Mouse (Mus musculus) left cerebral cortex, adult 6 months (tissue): ENCODE results near the gene Khk. TPM values are rescaled to one million over a fixed set of nuclear protein-coding genes. Genes with fewer than 3 reads are reported as not detected.

Experiments used
- long read RNA-seq, 2 experiments: library from polyadenylated mRNA; unstranded; transcript quantifications; one replicate each; pipeline ENCODE4 v2.0.0; 2019 to 2020
- polyA plus RNA-seq: library from polyadenylated mRNA; unstranded; fragments of <200 nt; fragmentation: Nextera tagmentation; gene quantifications from 2 replicates; pipeline ENCODE4 v1.2.3, GENCODE M21; 2021

The Khk gene
- 39.2 and 45.3 TPM in 2 replicates for polyA plus RNA-seq
- long read RNA-seq, experiment 1, transcript Khk-203 (7 exons, 1,087 nt) = major isoform, 26 of 87 reads
- long read RNA-seq, experiment 1, partial matches to known transcripts = 1 of 87 reads
- long read RNA-seq, experiment 1, other reads (novel, unspliced or antisense) = 60 of 87 reads
- long read RNA-seq, experiment 2, transcript Khk-203 (7 exons, 1,087 nt) = major isoform, 13 of 33 reads
- long read RNA-seq, experiment 2, partial matches to known transcripts = 0 of 33 reads
- long read RNA-seq, experiment 2, other reads (novel, unspliced or antisense) = 18 of 33 reads

DNA sequence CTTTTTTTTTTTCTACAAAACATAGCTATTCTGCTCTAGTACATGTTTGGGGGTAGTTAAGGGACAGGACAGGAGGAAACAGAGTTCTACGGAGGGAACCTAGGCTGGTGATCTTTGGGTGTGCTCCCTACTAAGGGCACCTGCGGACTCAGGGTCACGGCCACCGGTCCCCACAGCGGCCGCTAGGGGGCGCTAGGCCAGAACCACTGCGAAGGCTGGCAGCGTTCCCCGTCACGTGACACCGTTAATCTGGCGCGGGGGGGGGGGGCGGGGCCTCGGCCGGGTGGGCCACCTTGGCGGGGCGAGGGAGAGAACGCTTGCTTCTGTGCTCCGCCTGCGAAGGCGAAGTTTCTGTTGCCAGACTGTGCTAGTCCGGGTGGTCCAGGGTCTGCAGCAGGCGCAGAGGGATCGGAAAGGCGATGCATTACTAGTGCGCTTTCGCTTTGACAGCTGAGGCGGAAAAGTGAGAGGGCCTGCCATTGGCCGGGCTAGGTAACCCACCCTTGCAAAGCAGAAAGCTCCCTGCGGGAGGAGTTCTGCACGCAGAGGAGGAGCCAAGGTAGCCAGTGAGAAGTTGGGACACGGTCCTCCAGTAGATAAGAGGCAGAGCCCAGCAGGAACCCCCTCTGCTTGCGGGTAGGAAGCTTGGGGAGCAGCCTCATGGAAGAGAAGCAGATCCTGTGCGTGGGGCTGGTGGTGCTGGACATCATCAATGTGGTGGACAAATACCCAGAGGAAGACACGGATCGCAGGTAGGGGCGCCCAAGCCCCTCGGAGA lies at the start of gene Khk:
Khk (plus strand) TSS at position 176 of the 778 bp plus-strand sequence.

GRCm38 (mm10) chr5:30888337-30889087 lies 32.7 kb upstream of the Khk start, which contains the start of gene Agbl5:
Agbl5 (plus strand) TSS chr5:30888694.

DNA sequence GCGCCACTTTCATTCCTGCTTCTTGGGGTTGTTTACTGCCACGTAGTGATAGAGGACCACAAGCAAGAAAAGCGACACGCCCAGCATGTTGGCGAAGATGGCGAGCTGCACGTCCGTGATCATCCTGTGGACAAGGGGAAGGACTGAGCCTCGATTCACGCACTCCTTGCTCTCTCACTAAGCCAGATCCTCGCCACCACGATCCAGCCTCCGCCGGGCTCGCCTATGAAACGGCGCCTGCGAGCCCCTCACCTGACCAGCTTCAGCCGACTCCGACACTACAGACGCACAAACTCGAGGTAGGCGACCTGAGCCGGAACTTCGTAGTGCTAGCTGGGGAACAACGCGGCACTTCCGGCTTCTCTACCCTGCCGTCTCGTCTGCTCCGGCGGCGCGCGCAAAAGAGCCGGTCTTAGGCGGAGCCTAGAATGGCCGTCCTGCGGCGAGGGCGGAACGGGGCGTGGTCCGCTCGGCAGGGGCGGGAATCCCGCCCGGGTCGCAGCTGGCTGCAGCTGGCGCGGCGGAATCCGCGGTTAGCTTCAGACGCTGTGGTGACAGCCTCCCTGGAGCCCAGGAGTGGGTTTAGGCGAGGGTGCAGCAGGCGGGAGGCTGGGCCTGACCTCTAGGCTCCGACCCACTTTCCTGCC lies 13.7 kb upstream of the Khk start, which contains the start of gene Ost4:
Ost4 (minus strand) TSS at position 376 of the 647 bp plus-strand sequence.

DNA sequence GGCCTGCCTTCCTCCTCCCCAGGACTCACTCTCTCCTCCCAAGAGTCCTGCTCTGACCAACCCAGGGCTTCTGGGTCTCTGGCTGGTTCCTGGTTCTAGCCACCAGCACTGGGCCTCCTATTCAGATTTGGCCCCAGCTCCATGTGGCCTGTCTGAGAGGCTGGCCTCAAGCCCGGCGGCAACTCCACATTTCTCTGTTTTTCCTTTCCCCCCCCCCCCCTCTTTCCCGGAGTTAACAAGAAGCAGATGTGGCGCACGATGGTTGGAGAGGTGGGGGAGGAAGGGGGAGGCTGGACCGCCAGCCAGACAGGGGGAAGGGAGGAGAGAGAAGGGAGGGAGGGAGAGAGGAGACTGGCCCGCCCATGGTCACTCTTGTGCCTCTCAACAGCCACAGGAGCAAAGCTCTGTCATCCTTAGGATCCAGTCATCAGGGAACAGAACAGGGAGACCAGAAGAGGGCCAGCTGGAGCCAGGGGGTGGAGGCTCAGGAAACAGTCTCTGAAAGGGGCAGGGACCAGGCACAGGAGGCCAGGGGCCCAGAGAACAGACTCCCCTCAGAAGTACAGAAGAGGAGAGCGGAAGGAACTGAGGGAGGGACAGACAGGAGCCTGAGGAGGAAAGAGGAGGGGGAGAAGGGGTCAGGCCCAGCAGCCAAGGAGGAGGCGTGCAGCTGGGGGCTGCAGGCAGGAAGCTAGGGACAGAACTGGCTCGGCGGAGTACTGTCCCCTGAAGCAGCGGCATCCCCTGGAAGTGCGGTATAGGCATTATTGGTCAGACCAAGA lies 8.0 kb upstream of the Khk start, which contains the start of gene Emilin1:
Emilin1 (plus strand) TSS at position 343 of the 782 bp plus-strand sequence.

DNA sequence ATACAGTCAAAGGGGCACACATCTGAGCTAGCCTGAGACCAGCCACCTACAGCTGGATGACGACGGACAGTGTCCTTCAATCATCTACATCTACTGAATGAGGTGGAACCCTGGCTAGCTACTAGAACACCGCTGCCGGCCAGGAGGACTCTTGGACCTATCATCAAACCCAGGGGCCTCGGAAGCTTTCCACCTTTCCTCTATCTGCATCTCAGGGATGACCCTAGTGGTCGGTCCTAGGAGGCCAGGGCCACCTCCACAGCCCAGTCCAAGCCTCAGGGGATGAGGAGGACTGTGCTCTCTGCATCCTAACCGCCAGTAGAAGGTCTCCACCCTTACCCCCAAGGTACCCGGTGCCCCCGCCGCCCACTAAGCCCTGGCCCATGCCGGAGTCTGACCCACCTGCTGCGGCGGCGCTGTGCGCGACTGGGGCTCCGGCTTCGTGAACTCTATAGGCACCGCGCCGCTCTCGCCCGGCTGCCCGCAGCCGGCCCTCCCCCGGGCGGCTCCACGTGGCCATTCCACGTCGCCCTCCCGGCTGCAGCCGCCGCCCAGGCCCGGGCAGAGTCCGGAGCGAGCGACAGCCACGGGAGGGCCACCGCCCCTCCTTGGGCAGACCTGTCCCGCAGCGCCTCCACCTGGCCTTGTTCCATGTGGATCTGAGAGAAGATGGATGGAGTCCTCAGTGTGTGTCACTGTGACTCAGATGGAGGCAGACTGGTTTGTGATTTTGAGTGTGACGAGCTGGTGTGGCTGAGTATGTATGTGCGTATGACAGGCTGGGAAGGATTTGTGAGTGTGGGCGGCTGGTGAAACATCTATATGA lies 23.9 kb downstream of the Khk start, which contains the start of gene Cgref1:
Cgref1 (minus strand) TSS at position 636 of the 826 bp plus-strand sequence.

DNA sequence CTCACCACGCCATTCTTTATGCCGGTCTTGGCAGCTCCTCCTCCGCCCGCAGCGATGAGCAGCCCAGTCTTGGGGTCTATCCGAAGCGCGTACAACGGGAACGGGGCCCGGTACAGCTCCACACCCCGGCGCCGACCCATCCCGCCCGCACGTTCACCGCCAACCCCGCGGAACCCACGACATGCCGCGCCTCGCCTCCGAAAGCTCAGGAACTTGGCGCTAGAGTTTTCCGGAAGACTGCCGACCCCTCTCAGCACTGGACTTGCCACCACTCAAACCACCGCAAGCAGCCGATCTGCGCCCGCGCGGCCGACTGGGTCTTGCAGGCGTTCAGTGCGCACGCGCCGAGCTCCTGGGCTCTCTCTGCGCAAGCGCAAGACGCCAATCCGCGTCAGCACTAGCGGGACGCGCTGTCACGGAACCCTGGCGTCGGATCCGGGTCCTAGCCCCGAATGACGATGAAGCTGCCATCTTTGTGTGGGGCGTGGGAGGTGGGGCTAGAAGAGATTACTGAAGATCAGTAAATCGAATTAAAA lies 38.8 kb downstream of the Khk start, which contains the start of gene Preb:
Preb (minus strand) TSS at position 396 of the 536 bp plus-strand sequence.

GRCm38 (mm10) chr5:30968416-30968815 lies 47.2 kb downstream of the Khk start, which contains the start of gene Tcf23:
Tcf23 (plus strand) TSS chr5:30968662.

Other genes starting within 250 kb of the Khk start
- gene Dpysl5, start 209.9 kb upstream of the Khk start, polyA plus RNA-seq = 3.2 and 4.0 TPM in 2 replicates
- gene Mapre3, start 106.8 kb upstream of the Khk start, polyA plus RNA-seq = 123 and 226 TPM in 2 replicates
- 25.5 and 29.6 TPM in 2 replicates for gene Tmem214, start 53.4 kb upstream of the Khk start, polyA plus RNA-seq
- gene Agbl5, start 32.7 kb upstream of the Khk start, polyA plus RNA-seq = 1.9 and 3.9 TPM in 2 replicates
- gene Ost4, start 13.6 kb upstream of the Khk start, polyA plus RNA-seq = 144 and 177 TPM in 2 replicates
- 0.54 and 1.2 TPM in 2 replicates for gene Emilin1, start 8.0 kb upstream of the Khk start, polyA plus RNA-seq
- gene Cgref1, start 24.2 kb downstream of the Khk start, polyA plus RNA-seq = 12.5 and 33.9 TPM in 2 replicates
- gene Preb, start 38.9 kb downstream of the Khk start, polyA plus RNA-seq = 52.2 and 64.1 TPM in 2 replicates
- 0.06 and 0.12 TPM in 2 replicates for gene Tcf23, start 47.2 kb downstream of the Khk start, polyA plus RNA-seq
- gene Atraid, start 126.9 kb downstream of the Khk start, polyA plus RNA-seq = 160 and 215 TPM in 2 replicates
- 10.2 and 12.3 TPM in 2 replicates for gene Slc5a6, start 127.5 kb downstream of the Khk start, polyA plus RNA-seq
- gene Cad, start 133.3 kb downstream of the Khk start, polyA plus RNA-seq = 1.8 and 2.1 TPM in 2 replicates
- not detected in 2 replicates for gene Dnajc5g, start 184.9 kb downstream of the Khk start, polyA plus RNA-seq
- 124 and 157 TPM in 2 replicates for gene Slc30a3, start 186.8 kb downstream of the Khk start, polyA plus RNA-seq
- gene Trim54, start 195.3 kb downstream of the Khk start, polyA plus RNA-seq = 1.3 and 3.7 TPM in 2 replicates
- 1.5 and 3.0 TPM in 2 replicates for gene Ucn, start 217.4 kb downstream of the Khk start, polyA plus RNA-seq
- gene Mpv17, start 232.8 kb downstream of the Khk start, polyA plus RNA-seq = 108 and 150 TPM in 2 replicates